In genomic region chr4:46451240-46451757, GRCm38 (mm10) we compare ENCODE assay signal across 8 mouse cellular contexts. TPM values are rescaled to one million over a fixed set of nuclear protein-coding genes. Genes with fewer than 3 reads are reported as not detected.
DNase-seq lines count a peak whose midpoint lies in the region; ATAC-seq and TF ChIP-seq lines count a peak whose summit lies in the region.

No protein-coding gene starts in this region.

- TF ChIP-seq CTCF in MEL (IDR thresholded peaks at IDR 0.05 in 2 of 3, conservative IDR thresholded peaks at IDR 0.05 in 1 of 3; ENCODE audit: control insufficient read depth in 1 of 3, insufficient read depth in 1 of 3, low read depth in 2 of 3, low read length in 3 of 3, poor library complexity in 1 of 3, severe bottlenecking in 1 of 3): no peak
- TF ChIP-seq CTCF in cerebellum, adult 2 months (IDR thresholded peaks at IDR 0.05; ENCODE audit: borderline replicate concordance, insufficient read depth, low read depth, low read length): no peak

- TF ChIP-seq RAD21 in MEL (IDR thresholded peaks at IDR 0.05; ENCODE audit: low read depth, low read length): no peak

- H3K9ac ChIP-seq in MEL (ENCODE audit: control insufficient read depth, low read depth, low read length, poor library complexity, severe bottlenecking): peak overlapping the region; percentile 98
- peak overlapping the region; percentile 97 for H3K9ac ChIP-seq in hindbrain, embryonic 14.5 days

- H3K79me2 ChIP-seq in MEL (ENCODE audit: control insufficient read depth, insufficient read depth, low read length, poor library complexity): peaks cover 58% of the 10 kb centered on the region

- 1% methylated on average over 55 of the region's 70 CpGs for WGBS in cerebellum, adult 2 months
- under 1% methylated on average over 60 of the region's 70 CpGs for WGBS in hindbrain, embryonic 14.5 days

- peak; percentile 60 for DNase-seq in MEL (ENCODE audit: low read depth, low spot score)
- DNase-seq in cerebellum, adult 2 months: peak; percentile 81 to 87
- DNase-seq in frontal cortex, postnatal 14 days (ENCODE audit: low spot score in 2 of 2): peak; percentile 57 to 60
- peak; percentile 55 for DNase-seq in hindbrain, embryonic 14.5 days (ENCODE audit: low spot score)
- DNase-seq in left cerebral cortex, adult 11 months (ENCODE audit: low spot score): peak; percentile 51
- peak; percentile 73 for DNase-seq in lung, postnatal 36 days
- peak; percentile 63 to 74 for DNase-seq in right cerebral cortex, adult 2 months (ENCODE audit: low spot score in 2 of 2)
- DNase-seq in urinary bladder, postnatal 14 days (ENCODE audit: low spot score): peak; percentile 77

- no peak; a peak in 1 of 4 replicates for TF ChIP-seq POLR2A in MEL (IDR thresholded peaks at IDR 0.05; ENCODE audit: control insufficient read depth in 1 of 2, insufficient read depth in 1 of 2, low read depth in 1 of 2, low read length in 2 of 2, poor library complexity in 1 of 2)
- TF ChIP-seq POLR2A in cerebellum, adult 2 months (IDR thresholded peaks at IDR 0.05; ENCODE audit: borderline replicate concordance, insufficient read depth, low read length): no peak

- peak overlapping the region; percentile 82 for H3K4me2 ChIP-seq in hindbrain, embryonic 14.5 days (replicated peaks)

- H3K9me3 ChIP-seq in MEL (replicated peaks; ENCODE audit: insufficient read depth, low read length): no peaks in the 10 kb centered on the region
- no peaks in the 10 kb centered on the region for H3K9me3 ChIP-seq in hindbrain, embryonic 14.5 days (ENCODE audit: control insufficient read depth, low read length)

- H3K4me1 ChIP-seq in MEL (ENCODE audit: control insufficient read depth in 1 of 2, insufficient read depth in 2 of 2, low read length in 2 of 2): peaks cover 27 to 42% of the 10 kb centered on the region in 2 experiments
- peaks cover 15% of the 10 kb centered on the region for H3K4me1 ChIP-seq in cerebellum, adult 2 months (ENCODE audit: control insufficient read depth, insufficient read depth, low read length)
- peaks cover 24% of the 10 kb centered on the region for H3K4me1 ChIP-seq in hindbrain, embryonic 14.5 days (replicated peaks; ENCODE audit: control insufficient read depth, insufficient read depth, low read length)

- peaks cover 0 to 44% of the 10 kb centered on the region in 2 experiments for H3K36me3 ChIP-seq in MEL (ENCODE audit: control insufficient read depth in 1 of 2, insufficient read depth in 2 of 2, low read length in 2 of 2)
- H3K36me3 ChIP-seq in hindbrain, embryonic 14.5 days (replicated peaks; ENCODE audit: control insufficient read depth, insufficient read depth): no peaks in the 10 kb centered on the region

- H3K27ac ChIP-seq in MEL (ENCODE audit: control insufficient read depth, low read depth, low read length): peak overlapping the region; percentile 91
- H3K27ac ChIP-seq in cerebellum, adult 2 months (ENCODE audit: insufficient read depth, low read length): peak overlapping the region; percentile 97
- H3K27ac ChIP-seq in hindbrain, embryonic 14.5 days: peak overlapping the region; percentile 98

- H3K27me3 ChIP-seq in MEL (ENCODE audit: control insufficient read depth in 1 of 2, insufficient read depth in 2 of 2, low read length in 2 of 2): no peaks in the 10 kb centered on the region
- H3K27me3 ChIP-seq in cerebellum, adult 2 months (ENCODE audit: control insufficient read depth, insufficient read depth, low read length): no peaks in the 10 kb centered on the region
- no peaks in the 10 kb centered on the region for H3K27me3 ChIP-seq in hindbrain, embryonic 14.5 days (ENCODE audit: control insufficient read depth, insufficient read depth, low read length)

- ATAC-seq in hindbrain, embryonic 14.5 days (ENCODE audit: low FRiP score): peak; percentile 49

- H3K4me3 ChIP-seq in MEL (ENCODE audit: control insufficient read depth in 1 of 2, insufficient read depth in 1 of 2, low read depth in 2 of 2, low read length in 2 of 2): peak overlapping the region; percentile 85 to 90
- H3K4me3 ChIP-seq in cerebellum, adult 2 months (replicated peaks; ENCODE audit: insufficient read depth, low read depth, low read length): peak overlapping the region; percentile 73
- peak overlapping the region; percentile 95 for H3K4me3 ChIP-seq in hindbrain, embryonic 14.5 days (replicated peaks; ENCODE audit: low read length)

- no peak for TF ChIP-seq EP300 in MEL (IDR thresholded peaks at IDR 0.05; ENCODE audit: low read depth in 1 of 2, low read length in 2 of 2)

TF ChIP-seq in MEL, 35 proteins besides CTCF, POLR2A, EP300 and RAD21:
- TF ChIP-seq ETS1 (IDR thresholded peaks at IDR 0.05; ENCODE audit: low read depth, low read length) (no peak), SIN3A (IDR thresholded peaks at IDR 0.05; ENCODE audit: low read length) (peak; percentile 43; the same call in 1 of the 2 replicates), GABPA (IDR thresholded peaks at IDR 0.05; ENCODE audit: low read depth, low read length) (no peak), ZC3H11A (IDR thresholded peaks at IDR 0.05; ENCODE audit: low read depth, low read length) (no peak), TAL1 (IDR thresholded peaks at IDR 0.05; ENCODE audit: low read length) (no peak), POLR2AphosphoS5 (IDR thresholded peaks at IDR 0.05; ENCODE audit: borderline replicate concordance, low read depth, low read length) (no peak), MYB (IDR thresholded peaks at IDR 0.05; ENCODE audit: low read depth, low read length) (no peak), TCF12 (IDR thresholded peaks at IDR 0.05; ENCODE audit: low read depth, low read length) (no peak), JUND (IDR thresholded peaks at IDR 0.05; ENCODE audit: low read depth, low read length) (no peak), HCFC1 (IDR thresholded peaks at IDR 0.05; ENCODE audit: low read depth, low read length) (no peak), SMC3 (IDR thresholded peaks at IDR 0.05; ENCODE audit: low read depth, low read length) (no peak), MYC (IDR thresholded peaks at IDR 0.05; ENCODE audit: low read depth, low read length) (no peak), MAFK (IDR thresholded peaks at IDR 0.05; ENCODE audit: borderline replicate concordance, low read depth, low read length) (no peak), TBP (IDR thresholded peaks at IDR 0.05; ENCODE audit: low read depth, low read length) (no peak), USF1 (IDR thresholded peaks at IDR 0.05; ENCODE audit: low read depth, low read length) (no peak), ELF1 (IDR thresholded peaks at IDR 0.05; ENCODE audit: low read depth, low read length) (no peak), USF2 (IDR thresholded peaks at IDR 0.05; ENCODE audit: borderline replicate concordance in 1 of 2, insufficient read depth in 1 of 2, low read depth in 1 of 2, low read length in 2 of 2) (no peak), KAT2A (conservative IDR thresholded peaks at IDR 0.05; ENCODE audit: low read depth, low read length) (no peak), MAZ (IDR thresholded peaks at IDR 0.05; ENCODE audit: low read depth, low read length) (peak; percentile 46; the same call in 1 of the 2 replicates), UBTF (IDR thresholded peaks at IDR 0.05; ENCODE audit: borderline replicate concordance, insufficient read depth, low read depth, low read length) (peak; percentile 10; the same call in 1 of the 2 replicates)

RNA-seq across cellular contexts. Expression of gene Anp32b, which starts 0.6 kb away (rescaled TPM):
- 41.1 and 53.7 TPM in 2 replicates for total RNA-seq in MEL (2012; rRNA removed)
- polyA plus RNA-seq in MEL (2012; ENCODE audit: insufficient read depth in 1 of 2, insufficient read length in 2 of 2, low read depth in 1 of 2, low replicate concordance in 2 of 2, missing spikeins in 1 of 2): 100 to 1,000 TPM in 1 of 2 experiments, not detected in 1; 547 TPM
- 44.9 and 51.8 TPM in 2 replicates for polyA plus RNA-seq in cerebellum, adult 2 months (2012; rRNA removed)
- polyA plus RNA-seq in hindbrain, embryonic 14.5 days (2014; fragmentation: Nextera tagmentation; extraction: Ambion mirVana): 63.2 and 68.3 TPM in 2 replicates

RNA-seq across cellular contexts. Expression of gene Nans, which starts 37.7 kb away (rescaled TPM):
- total RNA-seq in MEL (2012; rRNA removed): 124 and 136 TPM in 2 replicates
- polyA plus RNA-seq in MEL (2012; ENCODE audit: insufficient read depth in 1 of 2, insufficient read length in 2 of 2, low read depth in 1 of 2, low replicate concordance in 2 of 2, missing spikeins in 1 of 2): 100 to 1,000 TPM; 182 to 246 TPM
- 29.0 and 30.3 TPM in 2 replicates for polyA plus RNA-seq in cerebellum, adult 2 months (2012; rRNA removed)
- polyA plus RNA-seq in hindbrain, embryonic 14.5 days (2014; fragmentation: Nextera tagmentation; extraction: Ambion mirVana): 59.7 and 60.3 TPM in 2 replicates

RNA-seq across cellular contexts. Expression of gene Hemgn, which starts 38.0 kb away (rescaled TPM):
- total RNA-seq in MEL (2012; rRNA removed): 7.4 and 11.8 TPM in 2 replicates
- polyA plus RNA-seq in MEL (2012; ENCODE audit: insufficient read depth in 1 of 2, insufficient read length in 2 of 2, low read depth in 1 of 2, low replicate concordance in 2 of 2, missing spikeins in 1 of 2): 10 to 100 TPM in 1 of 2 experiments, not detected in 1; 19.9 TPM
- polyA plus RNA-seq in cerebellum, adult 2 months (2012; rRNA removed): 0.14 and 0.16 TPM in 2 replicates
- 0.27 TPM in 1 of 2 replicates, not detected in the other for polyA plus RNA-seq in hindbrain, embryonic 14.5 days (2014; fragmentation: Nextera tagmentation; extraction: Ambion mirVana)

Comparison
In these comparisons a context has a peak if more than half of its experiments do, and no peak if none do; other contexts are left out.
1. Peak in every context shown above with its lines: DNase-seq, ATAC-seq, H3K4me3 ChIP-seq and H3K27ac ChIP-seq.